Mouse (Mus musculus) T-cell, adult 2 months (primary cell): ENCODE data around the gene Cox15.

Experiments
- DNase-seq: peaks from one replicate; pipeline ENCODE4 v3.0.0; 2022; ENCODE audit warnings: low spot score

Gene Cox15

DNA sequence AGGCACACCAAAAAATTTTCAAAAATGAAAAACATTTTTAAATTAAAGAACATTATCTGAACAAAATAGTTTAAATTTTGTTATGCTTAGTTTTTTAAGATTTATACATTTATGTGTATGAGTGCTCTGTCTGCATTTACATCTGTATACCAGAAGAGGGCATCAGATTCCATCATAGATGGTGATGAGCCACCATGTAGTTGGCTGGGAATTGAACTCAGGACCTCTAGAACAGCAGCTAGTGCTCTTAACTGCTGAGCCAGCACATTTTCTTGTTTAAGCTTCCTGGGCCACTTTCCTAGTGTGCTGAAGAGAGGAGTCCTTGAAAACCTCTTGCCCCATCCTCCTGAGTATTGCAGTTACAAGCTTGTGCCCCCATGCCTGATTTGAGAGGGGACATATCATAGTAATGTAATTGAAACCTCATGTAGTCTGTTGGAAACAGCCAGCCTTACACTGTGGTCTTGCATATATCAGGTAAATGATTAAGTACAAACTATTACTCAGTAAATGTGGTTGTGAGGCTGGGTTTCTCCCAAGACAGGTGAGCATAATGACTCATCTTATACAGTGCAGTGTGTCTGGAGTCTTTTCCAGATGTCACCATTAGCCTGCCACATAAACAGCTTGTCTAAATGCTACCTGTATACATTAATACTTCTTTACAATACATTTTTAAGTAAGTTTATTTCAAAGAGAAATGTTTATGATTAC is 8.9 kb upstream of the Cox15 start:
- DNase-seq, result no peak

DNA sequence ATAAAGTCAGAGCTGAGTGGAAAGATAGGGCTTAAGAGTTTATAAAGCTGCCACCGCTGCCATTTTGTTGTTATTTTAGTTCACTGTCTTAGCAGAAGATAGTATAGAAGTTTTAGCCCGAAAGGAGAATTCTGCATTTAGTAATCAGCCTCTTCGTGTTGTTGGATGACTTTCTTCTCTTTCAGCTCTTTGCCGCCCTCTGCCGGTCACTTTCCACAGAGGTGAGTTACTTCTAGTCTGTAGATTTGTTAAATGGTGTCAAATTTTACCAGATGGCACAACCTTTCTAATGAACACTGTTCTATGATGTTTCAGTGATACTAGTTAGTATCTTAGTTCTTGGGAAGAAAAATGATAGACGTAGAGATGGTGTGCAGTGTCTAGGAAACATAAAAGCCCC is 7.7 kb upstream of the Cox15 start:
- peak; percentile 66 for DNase-seq

DNA sequence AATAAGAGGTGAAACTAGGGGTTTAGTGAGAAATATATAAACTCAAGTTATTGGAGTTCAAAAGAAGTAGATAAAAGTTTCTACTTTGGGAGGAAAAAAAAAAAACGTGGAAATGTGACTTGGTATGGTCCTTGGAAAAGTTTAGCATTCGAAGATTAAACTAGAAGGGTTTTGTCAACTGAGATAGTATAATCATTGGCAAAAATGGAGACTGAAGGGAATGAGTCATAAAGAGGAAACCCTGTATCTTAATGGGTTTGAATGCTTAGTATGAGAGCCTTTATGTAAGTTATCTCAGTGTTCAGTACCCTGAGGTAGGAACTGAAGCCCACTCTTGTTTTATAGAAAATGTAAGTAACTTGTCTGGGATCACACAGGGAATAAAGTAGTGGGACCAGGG is 2.1 kb upstream of the Cox15 start:
- DNase-seq, result no peak

DNA sequence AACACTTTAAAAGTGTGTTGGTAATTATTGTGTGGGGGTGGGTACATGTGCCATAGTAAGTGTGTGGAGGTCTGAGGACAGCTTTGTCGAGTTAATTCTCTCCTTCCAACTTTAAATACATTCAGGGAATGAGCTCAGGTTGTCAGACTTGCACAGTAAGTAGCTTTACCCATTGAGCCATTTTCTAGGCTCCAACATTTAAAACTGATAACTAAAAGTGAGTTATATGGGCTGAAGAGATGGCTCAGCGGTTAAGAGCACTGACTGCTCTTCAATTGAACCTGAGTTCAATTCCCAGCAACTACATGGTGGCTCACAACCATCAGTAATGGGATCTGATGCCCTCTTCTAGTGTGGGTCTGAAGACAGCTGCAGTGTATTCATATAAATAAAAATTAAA is 1.4 kb upstream of the Cox15 start:
- no peak for DNase-seq

DNA sequence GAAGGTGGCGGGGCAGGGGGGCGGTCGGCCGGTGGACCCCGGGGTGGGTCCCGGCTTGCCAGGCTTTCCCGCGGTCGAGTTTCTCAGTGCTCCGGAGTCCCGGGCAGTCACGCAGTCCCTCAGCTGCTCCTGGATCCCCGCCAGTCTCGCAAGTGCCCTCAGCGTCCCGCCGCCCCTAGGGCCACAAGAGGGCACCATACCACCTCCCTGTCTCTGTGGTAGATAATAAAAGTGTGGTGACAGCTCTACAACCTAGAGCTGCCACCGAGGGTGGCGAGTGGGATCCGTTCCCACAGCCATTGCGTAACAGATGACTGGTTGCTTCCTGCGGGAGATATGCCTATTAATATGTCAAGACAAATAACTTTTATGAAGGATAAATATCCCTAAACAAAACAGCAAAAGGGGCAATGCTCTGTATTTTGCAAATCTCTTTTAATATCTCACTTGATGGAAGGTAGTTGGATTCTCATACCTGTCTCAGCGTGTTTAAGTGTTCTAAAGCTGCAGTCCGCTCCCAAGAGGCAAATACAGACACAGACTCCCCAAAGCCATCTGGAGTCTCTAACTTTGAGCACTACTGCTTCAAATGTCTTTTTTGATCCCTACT is 531 bp upstream of the Cox15 start:
- peak; percentile 90 for DNase-seq

DNA sequence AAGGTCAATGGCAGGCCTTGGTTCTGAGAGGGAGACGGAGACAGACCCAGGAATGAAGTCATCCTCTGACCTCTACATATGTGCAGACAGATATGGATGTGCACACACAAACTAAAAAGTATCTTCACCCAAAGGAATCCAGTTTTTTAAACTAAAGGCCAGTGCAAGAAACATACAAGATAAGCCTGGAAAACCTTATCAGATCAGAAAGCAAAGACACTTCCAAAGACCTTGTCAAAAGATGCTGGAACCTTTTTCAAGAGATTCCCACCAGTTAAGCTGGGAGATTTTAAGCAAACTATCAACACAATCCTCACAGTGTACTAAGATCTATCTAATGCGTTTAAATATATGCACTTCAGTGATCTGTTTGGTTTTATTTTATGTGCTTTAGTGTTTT is 2.8 kb downstream of the Cox15 start:
- no peak for DNase-seq

DNA sequence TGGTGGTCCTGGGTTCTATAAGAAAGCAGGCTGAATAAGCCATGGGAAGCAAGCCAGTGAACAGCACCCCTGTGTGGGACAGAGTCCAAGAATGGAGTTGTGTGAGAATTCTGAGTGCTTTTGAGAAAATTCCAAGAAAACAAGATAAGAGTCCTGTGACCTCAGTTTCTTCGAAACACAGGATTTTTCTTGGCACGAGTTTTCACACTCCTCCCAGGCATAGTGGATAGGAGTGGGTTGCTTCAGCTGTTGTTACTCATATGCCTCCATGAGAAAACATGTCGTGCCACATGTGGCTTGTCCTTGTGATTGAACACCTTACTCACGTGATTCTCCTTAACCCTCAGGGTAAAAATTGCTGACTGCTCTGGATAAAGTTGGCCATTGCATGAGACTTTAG is 4.9 kb downstream of the Cox15 start:
- no peak for DNase-seq

DNA sequence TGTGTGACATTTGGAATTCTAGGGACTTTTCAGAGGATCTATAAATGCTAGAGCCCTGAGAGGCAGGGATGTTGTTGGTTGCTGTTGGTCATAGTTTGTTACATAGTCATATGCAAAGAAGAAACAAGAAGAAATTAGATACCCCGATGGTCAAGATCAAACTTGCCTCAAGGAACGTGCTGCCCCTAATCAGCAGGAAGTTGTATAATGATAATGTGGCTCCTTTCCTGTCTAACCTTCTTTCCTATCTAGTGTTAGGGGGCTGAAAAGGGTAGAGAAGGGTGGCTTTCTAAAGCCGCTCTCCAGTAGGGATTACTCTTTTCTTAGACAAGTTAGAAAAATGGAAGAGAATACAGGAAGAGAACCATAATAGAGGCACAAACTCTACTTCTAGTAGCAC is 7.1 kb downstream of the Cox15 start:
- no peak for DNase-seq

DNA sequence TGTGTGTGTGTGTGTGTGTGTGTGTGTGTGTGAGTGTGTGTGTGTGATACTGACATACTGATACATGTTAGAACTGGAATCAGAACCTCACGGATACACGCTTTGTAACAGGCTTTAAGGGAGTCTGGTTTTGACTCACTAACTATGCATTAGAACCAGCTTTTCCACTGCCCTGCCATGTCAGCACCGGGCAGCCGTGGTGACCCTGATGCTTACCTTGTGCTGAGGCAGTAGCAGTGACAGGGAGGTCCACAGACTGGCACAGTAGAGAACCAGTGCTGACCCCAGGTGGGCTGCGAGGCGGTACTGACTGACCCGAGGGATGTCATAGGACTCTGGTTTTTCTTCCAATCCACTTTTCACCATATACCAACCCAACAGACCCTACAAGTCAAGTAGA is 9.4 kb downstream of the Cox15 start:
- DNase-seq, result no peak

DNA sequence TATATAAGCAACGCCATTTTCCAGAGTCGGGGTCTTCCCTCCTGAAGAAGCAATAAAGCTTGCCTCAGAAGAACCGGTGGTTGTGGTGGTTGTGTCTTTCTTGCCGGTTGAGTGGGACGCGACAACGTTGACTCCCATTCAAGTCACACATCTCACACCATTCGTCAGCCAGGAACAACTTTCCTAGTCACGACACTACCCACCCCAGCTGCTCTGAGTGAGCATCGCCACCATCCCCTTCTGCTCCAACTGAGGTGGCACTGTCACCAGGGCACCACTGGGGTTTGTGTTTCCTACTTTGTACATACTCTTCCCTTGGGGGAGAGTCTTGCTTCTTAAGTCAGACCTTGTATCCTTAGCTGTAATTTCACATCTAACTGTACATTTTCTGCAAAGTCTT is 14.4 kb downstream of the Cox15 start:
- no peak for DNase-seq

DNA sequence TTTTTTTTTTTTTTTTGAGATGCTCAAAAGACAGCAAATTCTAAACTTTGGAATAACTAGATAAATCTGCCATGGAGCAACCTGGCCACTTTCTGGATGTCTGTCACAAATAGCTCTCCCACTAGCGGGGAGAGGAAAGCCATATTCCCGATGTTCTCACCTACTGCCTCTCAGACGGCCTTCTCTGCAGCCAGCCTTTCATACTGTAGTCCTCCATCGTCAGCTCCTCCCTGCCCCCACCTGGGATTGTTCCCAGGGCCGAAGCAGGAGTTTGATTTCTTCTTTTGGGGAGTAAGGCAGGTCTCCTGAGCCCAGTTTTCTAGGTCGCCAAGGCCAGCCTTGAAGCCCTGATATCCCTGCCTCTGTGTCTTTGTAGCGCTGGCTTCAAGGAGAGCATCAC is 21.6 kb downstream of the Cox15 start:
- DNase-seq, result no peak

DNA sequence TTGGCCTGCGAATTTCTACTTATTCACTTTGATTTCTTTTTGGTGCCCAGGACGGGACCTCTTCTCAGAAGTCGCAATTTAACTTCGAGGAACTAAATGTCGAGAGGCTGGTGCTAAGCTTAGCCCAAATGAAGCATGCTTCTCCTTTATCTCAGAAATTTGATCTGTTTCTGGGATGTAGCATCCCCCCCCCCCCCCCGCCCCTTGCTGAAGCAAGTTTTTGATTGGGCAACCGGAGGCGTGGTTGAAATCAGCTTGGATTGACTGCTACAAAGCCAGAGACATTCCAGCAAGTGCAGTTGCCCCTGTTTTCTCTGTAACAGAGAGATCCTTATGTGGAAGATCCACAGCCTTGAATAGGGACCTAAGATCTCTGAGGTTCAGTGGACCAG is 22.8 kb downstream of the Cox15 start:
- no peak for DNase-seq

DNA sequence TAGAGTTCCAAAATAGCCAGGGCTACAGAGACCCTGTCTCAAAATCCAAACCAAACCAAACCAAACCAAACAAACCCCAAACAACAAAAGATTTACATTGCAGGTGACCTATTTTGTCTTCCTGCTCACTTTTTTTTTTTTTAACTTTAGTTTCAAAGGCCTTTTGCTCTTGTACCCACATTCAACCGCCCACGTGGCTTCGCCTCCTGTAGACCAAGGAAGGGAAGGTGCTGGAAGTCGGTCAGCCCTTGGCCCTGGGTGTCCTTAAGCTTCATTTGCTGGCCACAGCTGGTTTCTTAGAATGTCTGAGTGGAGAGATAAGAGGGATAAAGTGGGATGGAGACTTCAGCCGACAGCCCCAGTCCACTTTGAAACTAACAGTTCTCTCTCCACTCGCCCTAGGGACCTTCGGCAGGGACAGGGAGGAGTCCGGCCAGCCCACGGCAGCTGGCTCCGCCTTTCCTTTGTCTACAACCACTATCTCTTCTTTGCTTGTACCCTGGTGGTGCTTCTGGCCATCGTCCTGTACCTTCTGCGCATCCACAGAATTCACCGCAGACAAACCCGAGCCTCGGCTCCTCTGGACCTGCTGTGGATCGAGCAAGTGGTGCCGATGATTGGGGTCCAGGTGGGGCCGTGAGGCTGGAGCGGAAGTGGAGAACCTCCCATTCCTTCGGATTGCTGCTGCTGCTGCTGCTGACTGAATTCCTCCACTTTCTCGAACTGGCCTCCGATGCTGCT is 23.3 kb downstream of the Cox15 start:
- no peak for DNase-seq

DNA sequence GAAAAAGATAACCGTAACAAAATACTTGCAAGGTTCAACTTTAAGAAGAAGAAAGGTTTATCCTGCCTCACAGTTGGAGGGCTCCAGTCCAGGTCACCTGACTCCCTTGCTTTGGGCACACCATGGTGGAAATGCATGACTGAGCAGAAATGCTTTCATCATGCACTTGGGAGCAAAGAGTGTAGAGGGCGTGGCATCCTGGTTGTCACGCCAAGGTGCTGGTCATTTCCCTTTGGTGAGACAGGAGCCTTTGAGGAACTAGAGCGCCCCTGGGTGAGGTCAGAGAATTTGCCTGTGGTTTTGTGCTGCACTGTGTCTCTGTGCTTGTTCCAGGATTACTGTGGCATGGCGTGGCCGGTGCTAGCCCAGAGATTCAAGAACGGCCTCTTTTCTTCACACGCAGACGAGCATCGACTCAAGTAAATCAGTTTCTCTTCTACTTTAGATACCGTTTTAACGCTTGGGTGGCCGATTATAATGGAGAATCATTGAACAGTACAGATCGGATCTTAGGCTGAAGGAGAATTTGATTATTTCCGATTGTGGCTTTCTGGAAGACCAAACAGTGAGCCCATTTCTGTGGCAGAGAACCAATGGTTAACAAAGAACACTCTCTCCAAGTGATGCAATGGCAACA is 26.2 kb downstream of the Cox15 start:
- no peak for DNase-seq

DNA sequence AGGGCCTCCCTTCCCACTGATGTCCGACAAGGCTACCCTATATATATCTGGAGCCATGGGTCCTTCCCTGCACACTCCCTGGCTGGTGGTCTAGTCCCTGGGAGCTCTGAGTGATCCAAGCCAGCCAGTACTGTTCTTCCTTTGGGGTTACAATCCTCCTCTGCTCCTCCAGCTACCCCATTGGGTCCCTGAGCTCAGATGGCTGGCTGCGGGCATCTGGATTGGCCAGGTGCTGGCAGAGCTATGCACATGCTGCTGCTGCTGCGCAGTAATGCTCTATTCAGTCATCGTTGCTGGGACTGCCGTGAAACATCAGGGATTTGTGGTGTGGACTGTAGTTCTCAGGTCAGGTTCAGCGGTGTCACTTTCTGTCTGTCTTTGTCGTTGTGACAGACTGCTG is 28.0 kb downstream of the Cox15 start:
- no peak for DNase-seq

DNA sequence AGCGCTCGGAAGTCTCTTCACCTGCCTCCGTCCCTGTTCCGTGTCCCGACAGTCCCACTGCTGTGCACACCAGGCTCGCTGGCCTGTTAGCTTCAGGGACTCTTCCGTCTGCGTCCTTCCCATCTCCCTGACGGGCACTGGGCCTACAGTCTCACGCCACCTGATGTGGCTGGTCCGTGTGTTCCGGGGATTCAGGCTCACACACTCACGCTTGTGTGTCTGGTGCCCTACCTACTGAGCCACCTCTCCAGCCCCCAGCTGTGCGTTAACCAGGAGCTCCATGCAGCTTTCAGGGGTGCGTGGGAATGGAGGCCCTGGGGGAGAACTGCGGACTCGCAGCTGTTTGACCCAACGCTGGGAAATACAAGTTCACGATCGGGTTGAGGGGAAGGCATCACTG is 28.6 kb downstream of the Cox15 start:
- DNase-seq, result no peak

DNA sequence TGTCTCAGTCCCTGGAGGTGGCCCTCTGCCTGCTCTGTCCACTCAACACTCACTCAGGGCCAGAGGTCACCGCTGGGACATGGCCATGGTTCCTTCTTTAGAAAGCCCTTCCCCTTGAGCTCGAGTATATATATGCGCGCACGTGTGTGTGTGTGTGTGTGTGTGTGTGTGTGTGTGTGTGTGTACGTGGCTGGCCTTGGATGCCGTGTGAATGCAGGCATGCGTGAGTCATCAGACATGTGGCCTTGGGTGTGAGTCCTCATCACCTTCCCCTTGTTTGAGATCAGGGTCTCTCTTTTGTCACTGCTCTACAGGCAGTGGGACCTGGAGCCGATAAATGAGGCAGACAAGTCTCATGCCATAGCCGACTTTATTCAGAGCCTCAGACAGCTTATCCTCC is 29.3 kb downstream of the Cox15 start:
- DNase-seq, result no peak

DNA sequence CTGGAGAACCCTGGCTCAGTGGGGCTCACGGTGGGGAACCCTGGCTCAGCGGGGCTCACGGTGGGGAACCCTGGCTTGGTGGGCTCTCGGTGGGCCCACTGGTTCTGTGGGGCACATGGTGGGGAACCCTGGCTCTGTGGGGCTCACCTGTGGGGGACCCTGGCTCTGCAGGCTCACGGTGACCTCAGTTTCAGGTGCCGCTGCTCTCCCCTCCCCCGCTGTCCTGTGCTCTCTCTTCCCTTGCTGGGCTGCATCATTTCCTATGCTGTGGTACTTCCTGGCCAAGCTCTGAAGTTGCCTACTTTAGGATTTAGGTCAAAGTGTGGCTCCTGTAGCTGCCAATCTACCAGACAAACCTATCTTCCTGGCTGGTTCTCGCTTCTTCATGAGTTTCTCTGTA is 29.9 kb downstream of the Cox15 start:
- DNase-seq, result peak; percentile 5

DNA sequence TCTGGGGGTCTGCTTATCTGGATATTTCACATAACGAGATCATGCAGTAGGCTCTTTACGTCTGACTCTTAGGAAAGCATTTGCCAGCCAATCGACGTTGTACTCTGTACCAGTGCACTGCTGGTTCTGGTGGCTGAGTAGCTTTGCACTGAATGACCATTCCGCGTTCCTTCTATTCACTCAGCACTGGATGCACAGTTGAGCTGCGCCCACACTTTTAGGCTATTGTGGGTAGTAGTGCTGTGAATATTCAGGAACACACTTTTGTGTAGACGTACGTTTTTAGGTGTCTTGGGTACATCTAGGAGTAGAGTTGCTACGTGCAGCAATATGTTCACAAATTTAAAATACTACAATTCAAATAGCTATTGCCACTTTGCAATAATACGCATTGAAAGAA is 32.7 kb downstream of the Cox15 start:
- DNase-seq, result no peak

DNA sequence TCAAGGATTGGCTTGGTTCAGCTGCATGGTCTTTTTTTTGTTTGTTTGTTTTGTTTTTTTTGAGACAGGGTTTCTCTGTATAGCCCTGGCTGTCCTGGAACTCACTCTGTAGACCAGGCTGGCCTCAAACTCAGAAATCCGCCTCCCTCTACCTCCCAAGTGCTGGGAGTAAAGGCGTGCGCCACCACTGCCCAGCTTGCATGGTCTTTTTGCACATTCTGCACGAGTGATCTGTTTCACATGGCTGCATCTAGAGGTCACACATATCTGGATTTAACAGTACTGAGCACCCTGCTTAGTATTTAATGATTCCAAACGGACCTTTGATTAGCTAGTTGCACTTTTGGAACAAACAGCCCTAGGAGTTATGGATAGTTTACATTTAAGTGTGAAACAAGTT is 40.8 kb downstream of the Cox15 start:
- DNase-seq, result no peak

DNA sequence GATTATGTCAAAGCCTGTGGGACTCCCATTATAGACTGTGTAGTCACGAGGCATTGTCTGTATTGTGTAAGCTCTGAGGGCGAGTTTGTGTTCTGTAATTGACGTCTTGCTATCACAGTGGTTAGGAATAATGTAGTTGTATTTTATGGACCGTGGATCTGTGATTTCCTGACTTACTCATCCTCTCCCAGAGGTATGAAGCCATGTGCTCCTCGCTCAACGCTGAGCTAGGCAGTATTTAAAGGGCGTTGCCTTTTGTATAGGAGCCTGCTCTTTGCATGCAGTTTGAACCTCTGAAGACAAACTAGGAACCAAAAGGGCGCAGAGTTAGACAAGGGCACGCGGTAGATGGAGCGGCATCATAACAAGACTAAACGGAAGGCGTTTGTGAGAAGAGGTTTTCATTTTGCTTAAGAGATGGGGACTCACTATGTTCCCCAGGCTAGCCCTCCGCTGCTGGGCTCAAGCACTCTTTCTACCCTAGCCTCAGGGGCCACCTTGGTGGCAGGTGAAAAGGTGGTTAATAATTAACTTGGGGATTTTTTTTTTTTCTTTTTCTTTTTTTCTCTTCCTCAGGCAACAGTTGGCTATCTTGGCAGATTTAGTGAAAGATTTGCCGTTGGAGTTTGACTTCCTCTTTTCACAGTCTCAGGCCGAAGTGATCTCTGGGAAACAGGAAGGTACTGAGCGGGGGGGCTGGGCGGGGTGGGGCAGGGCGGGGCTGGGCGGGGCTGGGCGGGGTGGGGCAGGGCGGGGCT is 41.5 kb downstream of the Cox15 start:
- peak; percentile 10 for DNase-seq

DNA sequence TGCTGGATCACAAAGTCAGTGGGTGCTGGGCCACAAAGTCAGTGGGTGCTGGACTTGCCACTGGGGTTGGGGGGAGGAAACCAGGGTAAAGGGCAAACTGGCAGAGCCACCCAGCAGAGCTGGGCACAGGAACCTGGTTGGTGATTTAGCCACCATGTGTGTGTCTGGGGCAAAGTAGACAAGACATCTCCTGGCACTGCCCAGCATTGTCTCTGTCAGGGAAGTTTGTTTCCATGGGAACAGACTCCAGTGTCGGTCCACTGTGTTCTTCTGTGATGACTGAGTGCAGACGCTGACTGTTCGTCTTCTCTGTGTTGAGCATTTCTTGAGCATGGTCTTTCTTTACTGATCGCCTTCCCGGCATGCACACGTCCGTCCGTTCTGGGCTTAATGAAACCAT is 43.5 kb downstream of the Cox15 start:
- no peak for DNase-seq
